ENCODE assay signal across 8 mouse cellular contexts in the genomic region with DNA sequence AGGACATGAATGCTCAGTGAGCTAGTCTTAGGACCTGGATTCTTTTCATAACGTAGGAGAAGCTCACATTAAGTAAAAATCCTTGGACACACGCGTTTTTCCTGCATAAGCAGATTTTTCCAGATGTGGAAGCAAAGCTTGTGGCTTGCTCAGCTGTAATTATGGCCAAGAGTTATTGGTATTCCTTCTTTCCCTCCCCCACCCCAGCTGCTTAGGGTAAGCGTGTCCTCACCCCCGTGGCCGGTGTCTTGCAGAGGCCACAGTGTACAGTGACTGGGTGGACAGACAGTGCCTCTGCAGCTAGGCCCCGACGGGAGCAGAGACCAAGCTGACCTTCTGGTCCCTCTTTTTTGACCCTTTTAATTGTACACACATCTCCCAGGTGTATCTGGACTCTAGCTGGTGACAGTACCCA. TPM values are rescaled to one million over a fixed set of nuclear protein-coding genes. Genes with fewer than 3 reads are reported as not detected.
DNase-seq lines count a peak whose midpoint lies in the region; ATAC-seq and TF ChIP-seq lines count a peak whose summit lies in the region.

No protein-coding gene starts in this region.

- ATAC-seq in heart, embryonic 16.5 days (replicated peaks; ENCODE audit: extremely low read depth, insufficient read depth, low FRiP score) = no peak
- ATAC-seq in liver, embryonic 11.5 days (replicated peaks; ENCODE audit: low FRiP score) = no peak

- WGBS in heart, embryonic 16.5 days = 40% methylated on average over 8 of the region's 8 CpGs
- 38% methylated on average over 8 of the region's 8 CpGs for WGBS in liver, embryonic 11.5 days

- H3K9ac ChIP-seq in heart, embryonic 16.5 days (ENCODE audit: low read length) = peak overlapping the region; percentile 38
- no peak overlapping the region for H3K9ac ChIP-seq in liver, embryonic 11.5 days (ENCODE audit: low read depth, low read length)

- H3K27ac ChIP-seq in heart, embryonic 16.5 days (ENCODE audit: low read length) = peak overlapping the region; percentile 89
- H3K27ac ChIP-seq in liver, embryonic 11.5 days (ENCODE audit: low read depth, low read length) = peak overlapping the region; percentile 60; the same call in 1 of the 2 replicates
- no peak overlapping the region for H3K27ac ChIP-seq in left cerebral cortex, adult 2 months

- peaks cover 38% of the 10 kb centered on the region for H3K4me1 ChIP-seq in heart, embryonic 16.5 days (ENCODE audit: control insufficient read depth, insufficient read depth, low read length)
- peaks cover 3% of the 10 kb centered on the region; the same call in 1 of the 2 replicates for H3K4me1 ChIP-seq in liver, embryonic 11.5 days (replicated peaks; ENCODE audit: control insufficient read depth, insufficient read depth, low read length)

- no peaks in the 10 kb centered on the region for H3K27me3 ChIP-seq in heart, embryonic 16.5 days (ENCODE audit: control insufficient read depth, insufficient read depth, low read length)
- no peaks in the 10 kb centered on the region for H3K27me3 ChIP-seq in liver, embryonic 11.5 days (replicated peaks; ENCODE audit: control insufficient read depth, insufficient read depth, low read length)

- H3K9me3 ChIP-seq in heart, embryonic 16.5 days (replicated peaks; ENCODE audit: control insufficient read depth, low read length) = no peaks in the 10 kb centered on the region
- H3K9me3 ChIP-seq in liver, embryonic 11.5 days (ENCODE audit: control insufficient read depth, low read length) = no peaks in the 10 kb centered on the region

- no peak overlapping the region for H3K4me3 ChIP-seq in heart, embryonic 16.5 days (ENCODE audit: low read length)
- H3K4me3 ChIP-seq in liver, embryonic 11.5 days (ENCODE audit: low read depth, low read length) = no peak overlapping the region
- no peak overlapping the region for H3K4me3 ChIP-seq in left cerebral cortex, adult 2 months

- peak; percentile 37 for DNase-seq in 3134 (ENCODE audit: extremely low read depth, insufficient read length, low spot score)
- peak; percentile 68 for DNase-seq in embryo, embryonic 11 days
- no peak for DNase-seq in liver, embryonic 11.5 days (ENCODE audit: low spot score)
- no peak for DNase-seq in left cerebral cortex, adult 2 months (ENCODE audit: extremely low spot score in 1 of 2, low spot score in 2 of 2)
- no peak for DNase-seq in cerebellum, postnatal 10 days
- no peak for DNase-seq in spleen, postnatal 10 days (ENCODE audit: low spot score in 2 of 2)
- DNase-seq in layer of hippocampus, adult 9-11 months = no peak

- intact Hi-C loops in left cerebral cortex, adult 2 months (cut with DNase I) = no loop called here

- H3K36me3 ChIP-seq in heart, embryonic 16.5 days (ENCODE audit: control insufficient read depth, insufficient read depth) = no peaks in the 10 kb centered on the region
- no peaks in the 10 kb centered on the region for H3K36me3 ChIP-seq in liver, embryonic 11.5 days (ENCODE audit: control insufficient read depth, insufficient read depth, low read length)

- no peak for TF ChIP-seq CTCF in left cerebral cortex, adult 2 months (IDR thresholded peaks at IDR 0.05)

- peak overlapping the region; percentile 8; the same call in 1 of the 2 replicates for H3K4me2 ChIP-seq in heart, embryonic 16.5 days (ENCODE audit: low read depth, low read length)
- no peak overlapping the region for H3K4me2 ChIP-seq in liver, embryonic 11.5 days

RNA-seq across cellular contexts. Expression of a gene that starts 16.7 kb away (rescaled TPM):
- 52.1 and 52.6 TPM in 2 replicates for polyA plus RNA-seq in heart, embryonic 16.5 days (2015; fragmentation: Nextera tagmentation; extraction: Ambion mirVana)
- 39.1 and 41.6 TPM in 2 replicates for polyA plus RNA-seq in liver, embryonic 11.5 days (2014; fragmentation: Nextera tagmentation; extraction: Ambion mirVana)
- 10 to 100 TPM; 32.2 to 37.7 TPM for total RNA-seq in left cerebral cortex, adult 2 months (2021)

RNA-seq across cellular contexts. Expression of a gene that starts 17.0 kb away (rescaled TPM):
- polyA plus RNA-seq in heart, embryonic 16.5 days (2015; fragmentation: Nextera tagmentation; extraction: Ambion mirVana) = 211 and 221 TPM in 2 replicates
- 141 and 149 TPM in 2 replicates for polyA plus RNA-seq in liver, embryonic 11.5 days (2014; fragmentation: Nextera tagmentation; extraction: Ambion mirVana)
- total RNA-seq in left cerebral cortex, adult 2 months (2021) = 100 to 1,000 TPM in 1 of 2 experiments, 10 to 100 TPM in 1; 98.6 to 116 TPM

Comparison
In these comparisons a context has a peak if more than half of its experiments do, and no peak if none do; other contexts are left out.
1. DNase-seq: peak in 3134 (single experiment) and embryo, embryonic 11 days (single experiment); none in liver, embryonic 11.5 days (single experiment), left cerebral cortex, adult 2 months (0 of 2), cerebellum, postnatal 10 days (0 of 2), spleen, postnatal 10 days (0 of 2) and layer of hippocampus, adult 9-11 months (single experiment).